Mouse (Mus musculus) spleen, embryonic (tissue): Measurements from ENCODE around the gene Igf2bp1.
"Not testable (repeated sequence)": the region's sequence is repeated elsewhere in the genome, so short reads cannot be mapped to it uniquely, and the experiment has no call there.

Experiments
- CTCF ChIA-PET: fragments of 350-600 bp; sonication (Branson Sonifier 250); formaldehyde crosslinking; loops from one replicate; lab custom pipeline; 2022; lab: Charles Lee

Igf2bp1 gene

DNA sequence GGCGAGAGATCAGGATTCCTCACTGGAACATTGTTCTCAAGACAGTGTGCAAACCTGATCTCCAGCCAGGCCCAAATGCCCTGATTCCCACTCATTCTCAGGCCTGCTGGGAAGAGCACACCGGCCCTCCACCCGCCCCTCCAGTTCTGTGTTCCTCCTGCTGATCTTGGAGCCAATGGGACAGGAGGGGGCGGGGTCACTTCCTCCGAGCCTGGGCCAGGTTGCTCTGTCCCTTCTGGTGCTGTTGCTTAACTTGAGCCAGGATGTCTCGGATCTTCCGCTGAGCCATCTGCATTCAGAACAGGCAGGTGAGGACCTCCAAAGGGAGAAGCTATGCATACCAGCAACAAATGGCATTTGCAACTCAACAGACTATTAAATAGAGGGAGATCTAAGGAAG is 42.4 kb downstream of the Igf2bp1 start:
- CTCF ChIA-PET = no interaction called here

DNA sequence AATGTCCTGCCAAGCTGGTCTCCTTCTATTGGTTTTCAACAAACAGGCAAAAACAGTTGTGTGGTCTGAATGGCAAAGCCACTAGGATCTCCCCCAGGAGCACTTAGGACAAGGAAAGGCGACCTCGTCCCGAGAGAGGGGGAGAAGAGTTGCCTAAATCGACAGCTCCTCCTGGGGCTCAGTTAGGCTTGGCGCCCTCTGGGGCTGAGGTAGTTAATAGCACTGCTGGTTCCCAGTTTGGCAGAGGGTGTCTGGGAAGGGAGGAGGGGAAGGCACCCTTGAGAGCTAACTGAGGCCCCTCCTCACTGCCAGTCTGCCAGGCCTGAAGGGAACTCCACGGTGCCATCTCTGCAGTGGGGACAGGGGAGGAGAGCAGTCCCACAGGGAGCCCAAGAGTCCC is 46.6 kb downstream of the Igf2bp1 start:
- CTCF ChIA-PET = interaction anchor here (0.6 kb wide), 1 partner anchor 8 kb away, joined by 4 read pairs; no protein-coding TSS in a partner anchor

DNA sequence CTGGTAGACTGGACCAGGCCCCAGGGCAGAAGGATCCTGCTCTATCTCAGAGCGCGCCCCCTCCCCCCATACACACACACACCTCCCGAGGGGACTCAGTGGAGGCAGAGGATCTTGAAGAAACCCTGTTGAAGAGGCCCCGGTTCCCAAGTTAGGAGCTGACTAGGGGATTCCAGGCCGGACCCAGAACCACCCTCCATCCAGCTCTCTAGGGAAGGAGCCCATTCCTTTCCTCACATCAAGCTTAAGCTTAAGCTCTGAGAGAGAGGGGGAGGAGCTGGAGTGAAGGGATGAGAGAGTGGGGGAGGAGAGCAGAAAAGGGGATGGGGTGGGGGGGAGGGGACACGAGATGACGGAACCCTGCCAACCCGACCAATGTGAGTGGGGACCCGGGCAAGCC is 47.5 kb downstream of the Igf2bp1 start:
- CTCF ChIA-PET = interaction anchor here (0.5 kb wide), 2 partner anchors 165 to 917 kb away, joined by 3 to 19 read pairs; no protein-coding TSS in a partner anchor

DNA sequence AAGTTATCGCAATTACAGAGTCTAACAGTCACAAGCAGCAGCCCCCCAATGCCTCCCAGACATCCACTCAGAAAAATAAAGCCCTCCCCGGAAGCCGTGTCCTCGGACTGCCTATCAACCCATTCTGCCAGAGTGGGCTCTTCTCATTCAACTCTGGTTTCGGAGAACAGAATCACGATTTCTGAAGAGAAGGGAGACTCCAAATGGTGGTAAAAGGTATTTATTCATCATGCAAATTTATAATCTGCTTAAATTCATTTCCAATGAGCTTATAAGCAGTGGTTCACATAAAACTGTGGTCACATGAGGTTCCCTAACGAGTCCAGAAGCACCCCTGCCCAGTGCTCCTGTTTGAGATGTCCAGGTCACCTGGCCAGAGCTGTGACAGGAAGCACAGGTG is 48.3 kb downstream of the Igf2bp1 start:
- CTCF ChIA-PET = no interaction called here

DNA sequence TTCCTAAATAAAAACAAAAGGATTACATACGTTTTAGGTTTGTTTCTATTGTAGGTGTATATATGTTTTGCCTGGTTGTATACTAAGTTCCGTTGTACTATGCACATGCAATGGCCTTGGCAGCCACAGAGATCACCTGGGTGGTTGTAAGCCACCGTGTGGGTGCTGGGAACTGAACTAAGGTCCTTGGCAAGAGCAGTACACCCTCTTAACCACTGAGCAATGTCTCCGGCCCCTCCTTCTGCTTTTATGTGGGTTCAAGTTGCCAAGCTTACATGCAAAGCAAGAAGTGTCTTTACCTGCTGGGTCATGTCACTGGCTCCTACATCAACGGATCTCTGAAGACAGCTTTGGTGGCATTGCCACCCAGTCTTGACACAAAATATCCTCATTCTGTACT is 52.4 kb downstream of the Igf2bp1 start:
- CTCF ChIA-PET = interaction anchor here (0.7 kb wide), 1 partner anchor 366 kb away, joined by 4 read pairs; no protein-coding TSS in a partner anchor

DNA sequence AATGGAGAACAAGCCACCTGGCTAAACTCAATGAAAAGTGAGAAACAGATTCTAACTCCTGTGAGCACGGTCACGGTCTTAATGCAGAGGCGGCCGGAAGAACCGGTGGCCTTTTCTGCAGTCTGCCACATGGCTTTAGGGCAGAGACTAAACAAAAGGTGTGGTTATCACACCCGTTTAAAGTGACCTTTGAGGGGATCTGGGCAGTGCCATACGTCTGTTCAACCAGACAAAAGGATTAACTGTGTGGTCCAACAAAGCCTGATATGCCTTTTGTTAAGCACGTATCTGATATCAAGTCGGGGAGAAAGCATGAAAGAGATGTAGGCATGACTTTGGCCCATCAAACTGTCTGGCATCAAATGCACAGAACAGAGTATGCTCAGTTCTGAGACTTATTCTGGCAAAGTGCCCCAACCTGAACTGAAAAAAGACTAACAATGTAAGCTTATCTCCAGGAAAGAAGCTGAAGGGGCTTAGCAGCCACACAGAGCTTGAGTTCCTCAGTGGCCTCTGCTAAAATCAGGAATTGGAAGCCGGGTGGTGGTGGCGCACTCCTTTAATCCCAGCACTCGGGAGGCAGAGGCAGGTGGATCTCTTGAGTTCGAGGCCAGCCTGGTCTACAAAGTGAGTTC is 59.8 kb downstream of the Igf2bp1 start:
- CTCF ChIA-PET = no interaction called here

DNA sequence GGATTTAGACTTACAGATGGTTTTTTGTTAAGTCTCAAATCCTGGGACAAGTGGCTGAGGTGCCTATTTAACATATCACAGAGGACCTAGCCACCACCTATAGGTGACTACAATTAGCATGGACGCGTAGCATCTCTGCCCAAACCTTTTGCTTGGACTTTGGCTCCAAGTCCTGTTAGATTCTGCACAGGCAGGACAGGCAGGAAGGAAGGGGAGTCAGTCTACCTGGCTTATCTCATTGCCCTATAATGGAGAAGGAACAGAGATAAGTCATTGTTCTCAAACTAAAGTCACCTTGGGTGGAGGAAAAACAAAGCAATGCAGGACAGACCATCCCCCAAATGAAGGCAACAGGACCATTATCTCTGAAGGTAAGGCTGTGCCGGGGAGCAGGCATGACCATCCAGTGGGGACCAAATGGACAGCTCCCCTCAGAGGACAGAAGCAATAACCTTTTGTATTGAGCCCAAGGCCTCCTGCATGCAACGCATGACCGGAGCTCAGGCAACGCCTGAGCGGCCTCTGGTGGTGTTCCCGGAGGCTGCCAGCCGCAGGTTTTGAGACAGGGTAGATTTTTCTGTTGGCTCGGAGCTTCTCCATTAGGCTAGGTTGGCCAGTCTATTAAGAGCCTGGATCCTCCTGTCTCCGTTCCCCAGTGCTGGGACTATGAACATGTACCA is 65.8 kb downstream of the Igf2bp1 start:
- CTCF ChIA-PET = no interaction called here

DNA sequence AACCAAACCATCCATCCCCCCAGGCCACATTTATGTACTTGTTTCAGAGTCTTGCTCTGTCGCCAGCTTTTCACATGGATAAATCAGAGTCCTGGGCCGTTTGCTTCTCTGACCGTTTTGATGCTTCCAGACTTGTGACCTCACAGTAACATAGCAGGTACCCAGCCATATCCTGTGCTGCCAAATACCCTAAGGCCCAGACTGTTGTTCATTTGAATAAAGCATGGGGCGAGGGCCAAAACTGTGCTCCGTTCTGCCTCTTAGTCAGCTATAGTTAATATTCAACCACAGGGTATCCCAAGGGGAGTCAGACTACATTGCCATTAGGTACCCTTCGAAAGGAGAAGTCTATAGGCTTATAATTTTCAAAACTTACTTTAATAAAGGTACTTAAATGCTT is 69.3 kb downstream of the Igf2bp1 start:
- CTCF ChIA-PET = no interaction called here

DNA sequence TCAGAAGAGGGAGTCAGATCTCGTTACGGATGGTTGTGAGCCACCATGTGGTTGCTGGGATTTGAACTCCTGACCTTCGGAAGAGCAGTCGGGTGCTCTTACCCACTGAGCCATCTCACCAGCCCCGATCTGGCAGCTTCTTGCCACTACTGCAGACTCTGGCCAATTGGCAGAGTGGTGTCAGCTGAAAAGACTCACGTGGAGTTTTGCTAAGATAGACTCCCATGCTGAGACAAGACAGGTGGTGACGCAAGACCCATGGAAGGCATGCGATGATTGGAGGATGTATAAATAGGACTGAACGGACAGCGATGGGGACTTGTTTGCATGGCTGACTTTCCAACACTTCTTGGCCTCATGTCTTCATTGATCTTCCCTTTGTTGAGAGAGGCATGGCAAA is 73.6 kb downstream of the Igf2bp1 start:
- CTCF ChIA-PET = interaction anchor here (0.7 kb wide), 2 partner anchors 55 to 1252 kb away, joined by 3 to 5 read pairs; no protein-coding TSS in a partner anchor

DNA sequence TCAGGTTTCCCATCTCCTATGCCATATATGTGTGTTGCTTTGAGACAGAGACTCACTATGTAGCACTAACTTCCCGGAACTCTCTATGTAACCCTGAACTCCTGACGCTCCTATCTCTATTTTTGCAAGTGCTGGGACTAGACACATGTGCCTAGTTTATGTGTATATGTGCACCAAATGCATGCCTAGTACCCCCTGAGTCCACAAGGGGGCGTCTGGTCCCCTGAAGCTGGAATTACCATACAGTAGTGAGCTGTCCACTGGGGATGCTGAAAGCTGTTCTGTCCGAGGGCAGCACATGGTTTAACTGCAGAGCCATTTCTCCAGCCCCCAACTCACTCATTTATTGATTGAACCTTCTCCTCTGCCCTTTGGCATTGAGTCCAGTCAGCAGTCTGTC is 79.3 kb downstream of the Igf2bp1 start:
- CTCF ChIA-PET = no interaction called here

DNA sequence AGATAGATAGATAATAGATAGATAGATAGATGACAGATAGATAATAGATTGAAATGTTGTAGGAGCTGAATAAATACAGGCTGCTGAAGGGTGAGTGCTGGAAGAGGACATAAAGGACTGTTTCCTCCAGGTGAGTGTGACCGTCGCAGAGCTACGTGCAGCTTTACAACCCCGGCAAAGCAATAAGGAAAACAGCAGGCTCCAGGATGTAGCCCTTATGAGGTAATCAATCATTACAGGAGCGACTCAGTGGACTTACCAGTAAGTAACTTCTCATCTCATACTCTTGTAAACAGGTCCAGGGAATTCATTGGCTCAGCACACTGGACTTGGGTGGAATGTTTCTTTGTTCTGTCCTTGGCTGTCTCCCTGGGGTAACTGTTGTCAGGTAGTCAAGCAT is 79.8 kb downstream of the Igf2bp1 start:
- CTCF ChIA-PET = no interaction called here

DNA sequence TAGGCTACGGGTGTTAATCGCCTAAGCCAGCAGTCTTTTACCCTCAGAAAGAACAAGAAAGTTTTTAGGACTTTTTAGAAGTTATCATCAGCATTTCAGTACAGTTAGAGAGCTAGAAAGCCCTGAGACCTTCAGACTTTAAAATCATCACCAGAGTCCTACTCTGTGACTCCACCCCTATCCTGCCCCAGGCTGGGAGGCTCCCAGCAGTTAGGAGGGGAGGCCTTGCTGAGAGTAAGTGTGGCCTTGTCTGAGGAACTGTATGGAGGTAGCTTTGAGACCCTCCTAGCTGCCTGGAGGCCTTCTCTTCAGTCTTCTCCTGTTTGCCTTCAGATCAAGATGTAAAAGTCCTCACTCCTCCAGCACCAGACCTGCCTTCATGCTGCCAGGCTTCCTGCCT is 81.5 kb downstream of the Igf2bp1 start:
- CTCF ChIA-PET = no interaction called here

DNA sequence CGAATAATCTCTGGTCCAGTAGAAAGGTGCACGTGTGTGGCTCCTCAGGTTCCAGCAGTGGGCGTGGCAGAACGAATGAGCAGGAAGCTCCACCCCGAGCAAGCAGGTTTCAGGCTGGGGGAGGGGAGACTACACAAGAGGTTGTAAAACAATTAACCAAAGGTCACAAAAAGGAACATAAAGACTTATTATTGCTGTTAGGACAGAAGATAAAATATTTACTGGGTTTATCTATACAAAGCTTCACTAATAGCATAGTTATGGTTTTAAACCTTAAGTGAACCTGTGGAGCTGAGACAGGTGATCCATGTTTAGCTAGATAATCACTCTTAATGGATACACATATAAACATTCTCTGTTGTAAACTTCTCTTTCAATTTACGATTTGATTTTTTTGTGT is 82.3 kb downstream of the Igf2bp1 start:
- CTCF ChIA-PET = not testable (repeated sequence)

DNA sequence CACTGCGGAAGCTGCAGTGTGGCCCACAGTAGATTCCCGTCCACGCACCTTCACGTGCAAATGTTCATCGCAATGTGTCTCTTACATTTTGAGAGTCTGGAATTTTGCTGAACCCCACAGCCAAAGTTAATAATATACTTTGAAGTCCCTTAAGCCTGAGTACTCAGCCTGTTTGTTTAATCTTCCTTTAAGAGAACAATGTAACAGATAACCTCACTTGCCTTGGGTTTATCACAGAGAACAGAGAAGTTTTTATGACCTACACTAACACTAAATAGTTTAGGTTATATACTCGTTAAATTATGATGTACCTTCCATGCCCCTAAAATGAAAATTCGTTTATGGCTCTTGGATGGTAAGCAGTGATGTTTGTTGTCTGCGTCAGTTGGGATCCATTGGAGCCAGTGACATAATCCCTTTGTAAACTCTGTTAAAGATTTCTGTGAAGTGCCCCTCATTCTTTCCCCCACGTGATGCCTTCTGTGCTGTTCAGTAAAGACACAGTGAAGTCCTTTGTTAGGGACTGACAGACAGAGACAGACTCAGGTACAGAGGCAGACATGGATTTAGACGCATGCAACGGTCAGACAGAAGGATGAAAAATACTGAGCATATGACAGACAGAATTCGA is 83.6 kb downstream of the Igf2bp1 start:
- CTCF ChIA-PET = no interaction called here

DNA sequence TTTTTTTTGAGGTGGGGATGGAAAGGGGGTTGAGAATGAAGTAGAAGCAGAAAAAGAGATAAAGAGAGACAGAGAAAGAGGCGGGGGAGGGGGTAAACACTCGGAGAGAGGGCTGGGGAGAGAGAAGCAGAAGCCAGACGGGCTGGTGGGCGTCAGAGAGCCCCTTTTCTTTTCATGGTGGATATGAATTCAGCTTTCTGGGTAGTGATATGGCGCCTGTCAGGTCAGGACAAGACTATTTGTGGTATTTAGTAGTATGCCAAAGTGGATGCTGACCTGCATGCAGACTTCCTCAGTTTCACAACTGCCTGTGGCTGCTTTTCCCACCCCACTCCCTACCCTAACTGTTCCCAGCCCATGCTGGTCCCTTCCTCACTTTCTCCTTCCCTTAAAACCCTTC is 89.3 kb downstream of the Igf2bp1 start:
- CTCF ChIA-PET = no interaction called here

DNA sequence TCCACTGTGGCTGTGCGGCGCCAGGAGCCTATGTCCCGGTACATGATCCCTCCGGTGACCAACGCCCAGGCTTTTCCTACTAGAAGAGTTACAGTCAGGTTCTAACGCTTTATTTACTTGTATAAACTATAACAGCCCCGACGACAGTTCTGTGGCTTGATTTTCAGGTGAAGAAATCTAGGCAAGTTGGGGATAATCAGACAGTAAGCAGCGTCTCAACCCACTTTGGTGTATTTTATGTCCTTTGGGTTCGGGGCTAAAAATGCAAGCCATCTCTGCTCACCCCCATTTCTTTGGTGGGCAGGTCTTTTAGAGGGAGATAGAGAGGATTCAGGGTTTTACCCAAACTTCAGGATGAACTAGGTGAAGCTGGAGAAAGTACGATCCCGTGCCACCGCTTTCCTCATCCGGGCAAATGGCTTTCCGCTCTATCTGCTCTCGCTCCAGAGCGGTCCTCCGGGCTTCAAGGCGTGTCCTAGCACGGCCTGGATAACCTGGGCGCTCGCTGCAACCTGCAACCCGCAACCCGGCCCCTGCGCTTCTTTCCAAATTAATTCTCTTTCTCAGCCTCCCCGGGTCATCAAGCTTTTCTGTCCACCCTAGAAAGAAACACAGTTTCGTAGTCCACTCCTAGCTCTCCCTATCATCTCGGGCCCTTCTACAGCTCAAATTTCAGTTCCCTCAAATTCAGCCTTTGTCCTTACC is 90.6 kb downstream of the Igf2bp1 start:
- CTCF ChIA-PET = interaction anchor here (0.6 kb wide), 1 partner anchor 213 kb away, joined by 16 read pairs; no protein-coding TSS in a partner anchor

DNA sequence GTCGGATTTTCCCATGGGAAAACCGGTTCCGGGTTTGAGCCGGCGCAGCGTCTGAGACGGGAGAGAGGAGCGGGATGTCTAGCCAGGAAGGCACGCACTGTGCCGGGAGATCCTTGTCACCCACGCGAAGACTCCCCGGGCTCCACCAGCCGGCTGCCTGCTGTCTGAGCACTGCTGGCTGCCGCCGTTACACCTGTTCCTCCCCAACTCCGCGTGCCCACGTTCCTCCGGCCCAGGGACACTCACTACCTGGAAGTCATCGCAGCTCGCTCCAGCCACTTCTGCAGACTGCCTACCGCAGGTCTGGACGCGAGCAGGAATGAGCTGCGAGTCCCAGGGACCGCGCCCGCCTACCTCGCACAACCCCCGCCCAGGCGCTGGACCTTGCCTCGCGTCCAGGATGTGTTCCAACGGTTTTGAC is 91.2 kb downstream of the Igf2bp1 start, which contains the start of gene B4galnt2:
B4galnt2 (minus strand) TSS at position 321 of the 421 bp plus-strand sequence.
- CTCF ChIA-PET = no interaction called here

DNA sequence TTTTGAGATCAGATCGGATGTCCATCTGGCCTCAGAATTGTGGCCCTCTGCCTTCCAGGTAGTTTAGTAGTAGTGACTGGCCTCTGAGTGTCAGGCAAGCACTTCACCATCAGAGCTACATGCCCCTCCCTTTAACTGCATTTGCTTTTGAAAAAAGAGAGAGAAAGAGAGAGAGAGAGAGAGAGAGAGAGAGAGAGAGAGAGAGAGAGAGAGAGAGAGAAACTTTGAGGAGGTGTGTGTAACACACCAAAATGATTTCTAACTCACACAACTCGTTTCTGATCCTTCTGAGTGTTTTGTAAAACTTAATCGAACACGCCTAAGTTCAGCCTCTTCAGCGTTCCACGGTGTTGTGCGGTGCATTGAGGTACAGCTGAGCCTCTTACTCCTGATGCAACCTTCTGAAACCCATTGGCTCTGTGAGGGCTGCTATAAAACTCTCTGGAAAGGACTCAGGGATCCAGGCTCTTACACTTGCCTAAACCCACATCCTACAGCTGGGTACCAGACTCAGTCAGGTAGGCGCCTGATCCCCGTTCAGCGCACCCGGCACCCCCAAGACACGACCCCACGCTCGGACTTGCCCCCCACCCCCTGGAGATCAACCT is 91.7 kb downstream of the Igf2bp1 start:
- CTCF ChIA-PET = interaction anchor here (0.6 kb wide), 1 partner anchor 120 kb away, joined by 4 read pairs; no protein-coding TSS in a partner anchor

DNA sequence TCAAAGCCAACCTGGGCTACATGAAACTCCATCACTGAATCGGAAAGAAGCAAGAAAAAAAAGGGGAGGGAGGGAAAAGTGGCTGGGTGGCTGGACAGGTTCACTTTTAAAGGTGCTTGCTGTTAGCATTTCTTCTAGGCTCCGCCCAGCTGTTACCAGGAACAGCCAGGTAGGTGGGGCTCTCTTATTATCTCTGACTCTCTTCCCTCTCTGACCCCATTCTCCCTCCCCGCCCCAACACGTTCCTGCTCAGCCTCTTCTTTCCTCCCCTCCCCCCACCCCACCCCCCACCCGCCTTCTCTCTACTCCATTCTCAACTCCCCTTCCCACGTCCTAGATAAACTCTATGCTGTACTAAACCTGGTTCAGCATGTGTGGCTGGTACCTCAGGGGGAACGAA is 94.2 kb downstream of the Igf2bp1 start:
- CTCF ChIA-PET = interaction anchor here (0.7 kb wide), 1 partner anchor 1513 kb away, joined by 11 read pairs; no protein-coding TSS in a partner anchor

DNA sequence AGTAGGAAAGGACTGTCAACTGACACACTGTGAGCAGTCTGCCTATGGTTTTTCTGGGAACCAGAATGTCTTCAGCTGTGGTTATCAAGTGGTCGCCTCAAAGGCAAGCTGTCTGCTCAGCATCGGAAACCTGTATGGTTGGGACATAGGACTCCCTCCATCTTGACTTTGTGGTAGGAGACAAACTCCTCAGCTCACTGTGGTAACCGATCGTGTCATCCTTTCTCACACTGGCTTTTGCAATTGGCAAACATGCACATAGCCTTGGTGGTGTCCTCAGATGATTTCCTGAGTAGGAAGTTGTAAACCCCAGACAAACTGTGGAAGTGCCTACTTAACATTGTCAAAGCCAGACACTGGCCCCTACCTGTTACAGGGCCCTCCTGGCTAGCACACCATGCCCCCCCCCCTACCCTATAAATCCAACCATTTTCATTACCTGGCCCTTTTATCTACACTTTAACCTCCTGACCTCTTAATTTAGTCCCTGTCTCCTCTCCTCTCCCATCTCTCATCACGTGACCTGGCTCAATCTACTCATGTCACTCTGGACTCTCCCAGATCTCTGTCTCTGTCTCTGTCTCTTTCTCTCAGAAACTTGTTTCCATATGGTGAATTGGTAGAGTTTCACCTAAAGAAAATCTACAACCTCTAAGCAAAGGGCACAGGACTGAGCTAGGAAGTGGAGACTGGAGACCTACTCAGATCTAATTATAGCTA is 97.8 kb downstream of the Igf2bp1 start:
- CTCF ChIA-PET = no interaction called here
